Mouse (Mus musculus) lung, postnatal 0 days (tissue): ENCODE data around the gene Gpatch2l. TPM values are rescaled to one million over a fixed set of nuclear protein-coding genes. Genes with fewer than 3 reads are reported as not detected.

Source experiments
- ATAC-seq: fragments of 200-750 bp; cut with Nextera tagmentation; 2 replicates; pipeline ENCODE4 v1.8.0; 2017; ENCODE audit warnings: moderate library complexity
- DNase-seq: peaks from one replicate; pipeline ENCODE4 v3.0.0-alpha.2; 2016; ENCODE audit warnings: low spot score
- H3K27ac ChIP-seq: fragments of 300-500 bp; sonication (generic); 2 replicates; pipeline ENCODE4 v1.5.1; 2014; ENCODE audit warnings: antibody characterized with exemption, mild to moderate bottlenecking, low read length, mixed read lengths
- H3K27me3 ChIP-seq: fragments of 300-500 bp; sonication (generic); replicated peaks from 2 replicates; pipeline ENCODE4 v1.6.1; 2014; ENCODE audit warnings: low read length, mixed read lengths; ENCODE audit not compliant: insufficient read depth
- H3K36me3 ChIP-seq: fragments of 300-500 bp; sonication (generic); 2 replicates; pipeline ENCODE4 v1.6.1; 2014; ENCODE audit warnings: low read length, mixed read lengths; ENCODE audit not compliant: insufficient read depth
- H3K4me1 ChIP-seq: fragments of 300-500 bp; sonication (generic); 2 replicates; pipeline ENCODE4 v1.6.1; 2014; ENCODE audit warnings: antibody characterized with exemption, low read depth, low read length, mixed read lengths; ENCODE audit not compliant: insufficient read depth
- H3K4me2 ChIP-seq: fragments of 300-500 bp; sonication (generic); replicated peaks from 2 replicates; pipeline ENCODE4 v1.6.1; 2014; ENCODE audit warnings: low read depth, mild to moderate bottlenecking, low read length, moderate library complexity, mixed read lengths
- H3K4me3 ChIP-seq: fragments of 300-500 bp; sonication (generic); 2 replicates; pipeline ENCODE4 v1.5.1; 2014; ENCODE audit warnings: low read depth, low read length
- H3K9ac ChIP-seq: fragments of 300-500 bp; sonication (generic); replicated peaks from 2 replicates; pipeline ENCODE4 v1.6.1; 2014; ENCODE audit warnings: low read depth, mild to moderate bottlenecking
- H3K9me3 ChIP-seq: fragments of 300-500 bp; sonication (generic); 2 replicates; pipeline ENCODE4 v1.6.1; 2016; ENCODE audit warnings: low read length, mixed read lengths
- CTCF ChIP-seq: IDR thresholded peaks from 2 replicates; pipeline ENCODE4 v1.5.1; 2016; ENCODE audit warnings: antibody characterized with exemption, mild to moderate bottlenecking
- EP300 ChIP-seq: IDR thresholded peaks from 2 replicates; pipeline ENCODE4 v1.6.1; 2016; ENCODE audit warnings: antibody characterized with exemption, mild to moderate bottlenecking, control low read depth
- WGBS: fragments of 180-500 bp; shearing (Covaris S2); extraction: QIAGEN DNeasy Blood & Tissue Kit; methylation state at CpG from one replicate; pipeline ENCODE4 v1.1.7; 2014; 5-methylcytosine and 5-hydroxymethylcytosine counted together
- polyA plus RNA-seq: library from polyadenylated mRNA; unstranded; fragments of >200 nt; fragmentation: Nextera tagmentation; extraction: Ambion mirVana; gene quantifications from 2 replicates; pipeline ENCODE4 v1.2.1, GENCODE M21; 2015

Gpatch2l gene
- polyA plus RNA-seq, 1 experiment from 2014 or later: 10.0 TPM

DNA sequence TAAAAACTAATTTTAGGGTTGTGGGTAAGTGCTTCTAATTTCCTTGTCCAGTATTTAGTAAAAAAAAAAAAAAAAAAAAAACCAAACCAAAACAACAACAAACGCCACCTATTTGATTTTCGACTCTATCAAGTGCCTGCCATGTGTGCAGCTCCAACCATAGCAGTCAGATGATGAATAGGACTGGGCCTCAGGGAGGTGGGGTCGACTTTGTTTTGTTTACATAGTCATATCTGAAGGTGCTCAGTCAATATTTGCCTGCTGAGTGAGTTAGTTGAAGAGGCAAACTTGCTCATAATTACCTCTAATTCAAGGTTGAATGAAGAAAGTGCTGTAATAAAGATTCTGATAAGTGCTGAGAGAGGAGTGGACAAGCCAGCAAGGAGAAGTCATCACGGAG, 7.4 kb upstream of the Gpatch2l start:
- Histone ChIP-seq H3K4me1 (no peaks in the 10 kb centered on the region), H3K9me3 (no peaks in the 10 kb centered on the region), H3K27me3 (no peaks in the 10 kb centered on the region), H3K4me2 (no peak overlapping the region), H3K4me3 (no peak overlapping the region), H3K27ac (no peak overlapping the region), H3K36me3 (no peaks in the 10 kb centered on the region), H3K9ac (no peak overlapping the region)
- ATAC-seq: peak; percentile 59
- DNase-seq: peak; percentile 33
- TF ChIP-seq EP300: no peak
- no peak for TF ChIP-seq CTCF
- 34% methylated on average over 4 of the region's 4 CpGs for WGBS

DNA sequence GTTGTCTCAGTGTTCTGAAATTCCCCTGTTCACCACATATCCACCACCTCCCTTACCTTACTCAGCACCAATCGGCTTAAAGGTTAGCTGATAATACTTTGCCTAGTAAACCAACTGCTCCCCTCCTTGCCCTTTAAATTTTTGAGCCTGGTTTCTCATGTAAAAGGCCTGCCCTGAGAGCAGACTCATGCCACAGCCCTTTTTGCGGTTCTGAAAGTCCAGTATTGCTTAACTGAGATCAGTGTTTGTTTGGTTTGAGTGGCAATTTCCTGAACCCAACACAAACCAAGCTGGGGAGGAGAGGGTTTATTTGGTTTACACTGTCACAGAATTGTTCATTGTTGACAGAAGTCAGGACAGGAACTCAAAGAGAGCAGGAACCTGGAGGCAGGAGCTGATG, 2.9 kb upstream of the Gpatch2l start:
- Histone ChIP-seq H3K4me3 (no peak overlapping the region), H3K27ac (no peak overlapping the region), H3K27me3 (no peaks in the 10 kb centered on the region), H3K9ac (no peak overlapping the region), H3K4me2 (no peak overlapping the region), H3K4me1 (peaks cover 7% of the 10 kb centered on the region; the same call in 1 of the 2 replicates), H3K9me3 (no peaks in the 10 kb centered on the region), H3K36me3 (no peaks in the 10 kb centered on the region)
- DNase-seq (no peak), ATAC-seq (no peak)
- TF ChIP-seq EP300: no peak
- no peak for TF ChIP-seq CTCF
- WGBS: 64% methylated on average over 2 of the region's 2 CpGs

DNA sequence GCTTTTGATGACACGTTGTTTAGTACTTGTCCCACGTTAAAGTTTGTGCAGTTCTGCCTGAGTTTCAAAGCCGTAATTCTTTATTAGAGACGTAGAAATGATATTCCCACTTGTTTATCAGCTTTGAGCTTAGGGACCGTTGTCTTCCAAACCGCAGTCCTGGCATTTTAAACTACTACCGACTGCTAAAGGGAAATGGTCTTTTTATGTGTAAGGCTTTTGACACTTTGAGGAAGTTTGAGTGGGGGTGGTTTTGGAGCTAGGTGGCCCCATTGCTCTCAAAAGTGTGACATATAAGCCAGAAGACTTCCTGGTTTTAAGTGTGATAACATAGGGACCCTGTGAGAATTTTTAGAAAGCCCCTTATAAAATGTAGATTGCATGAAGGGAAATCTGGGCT, 905 bp downstream of the Gpatch2l start:
- H3K36me3 ChIP-seq: no peaks in the 10 kb centered on the region
- H3K9me3 ChIP-seq: no peaks in the 10 kb centered on the region
- TF ChIP-seq CTCF: no peak
- TF ChIP-seq EP300: no peak
- H3K9ac ChIP-seq: peak overlapping the region; percentile 87
- peaks cover 7% of the 10 kb centered on the region; the same call in 1 of the 2 replicates for H3K4me1 ChIP-seq
- H3K27ac ChIP-seq: peak overlapping the region; percentile 86; the same call in 1 of the 2 replicates
- WGBS: 3% methylated on average over 7 of the region's 7 CpGs
- peak overlapping the region; percentile 85 for H3K4me2 ChIP-seq
- H3K4me3 ChIP-seq: peak overlapping the region; percentile 78
- no peak for ATAC-seq
- peak; percentile 48 for DNase-seq
- H3K27me3 ChIP-seq: no peaks in the 10 kb centered on the region

DNA sequence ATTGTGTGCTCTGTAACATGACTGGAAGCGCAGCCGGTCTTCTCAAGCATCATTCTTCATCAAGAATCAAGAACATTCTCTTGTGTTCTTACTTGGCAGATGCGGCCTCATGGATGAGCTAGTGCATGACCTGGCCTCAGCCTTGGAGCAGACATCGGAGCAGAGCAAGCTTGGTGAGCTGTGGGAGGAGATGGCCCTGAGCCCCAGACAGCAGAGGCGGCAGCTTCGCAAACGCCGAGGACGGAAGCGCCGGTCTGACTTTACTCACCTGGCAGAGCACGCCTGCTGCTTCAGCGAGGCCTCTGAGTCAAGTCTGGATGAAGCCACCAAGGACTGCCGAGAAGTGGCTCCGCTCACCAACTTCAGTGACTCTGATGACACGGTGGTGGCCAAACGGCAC, 2.3 kb downstream of the Gpatch2l start:
- no peak for TF ChIP-seq CTCF
- no peak for TF ChIP-seq EP300
- H3K36me3 ChIP-seq: no peaks in the 10 kb centered on the region
- H3K27me3 ChIP-seq: no peaks in the 10 kb centered on the region
- no peak overlapping the region for H3K4me3 ChIP-seq
- WGBS: 92% methylated on average over 17 of the region's 17 CpGs
- H3K27ac ChIP-seq: no peak overlapping the region
- no peaks in the 10 kb centered on the region for H3K9me3 ChIP-seq
- H3K4me2 ChIP-seq: no peak overlapping the region
- ATAC-seq (no peak), DNase-seq (no peak)
- H3K9ac ChIP-seq: no peak overlapping the region
- H3K4me1 ChIP-seq: peaks cover 7% of the 10 kb centered on the region; the same call in 1 of the 2 replicates

DNA sequence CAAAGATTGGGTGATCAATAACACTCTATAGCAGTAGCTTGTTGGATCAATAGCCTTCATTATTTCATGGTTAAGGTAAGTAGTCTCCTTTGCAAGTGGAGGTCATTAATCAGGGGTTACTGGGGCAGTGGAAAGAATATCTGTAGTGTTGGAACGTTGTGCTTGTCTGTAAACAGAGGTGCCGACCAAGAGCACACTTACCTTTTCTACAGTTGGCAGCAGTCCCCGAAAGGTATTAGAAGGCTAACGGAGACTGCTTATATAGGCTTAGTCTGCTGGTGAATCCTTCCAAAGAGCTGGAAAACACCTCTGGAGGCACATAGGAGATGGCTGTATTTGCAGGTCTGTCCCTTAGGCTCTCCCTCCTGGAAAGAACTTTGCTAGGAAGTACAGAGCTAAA, 8.5 kb downstream of the Gpatch2l start:
- Histone ChIP-seq H3K9me3 (no peaks in the 10 kb centered on the region), H3K27me3 (no peaks in the 10 kb centered on the region), H3K4me2 (no peak overlapping the region), H3K4me3 (no peak overlapping the region), H3K36me3 (no peaks in the 10 kb centered on the region), H3K27ac (no peak overlapping the region), H3K9ac (no peak overlapping the region), H3K4me1 (no peaks in the 10 kb centered on the region)
- ATAC-seq: no peak
- 53% methylated on average over 4 of the region's 4 CpGs for WGBS
- no peak for TF ChIP-seq CTCF
- no peak for TF ChIP-seq EP300
- DNase-seq: no peak

DNA sequence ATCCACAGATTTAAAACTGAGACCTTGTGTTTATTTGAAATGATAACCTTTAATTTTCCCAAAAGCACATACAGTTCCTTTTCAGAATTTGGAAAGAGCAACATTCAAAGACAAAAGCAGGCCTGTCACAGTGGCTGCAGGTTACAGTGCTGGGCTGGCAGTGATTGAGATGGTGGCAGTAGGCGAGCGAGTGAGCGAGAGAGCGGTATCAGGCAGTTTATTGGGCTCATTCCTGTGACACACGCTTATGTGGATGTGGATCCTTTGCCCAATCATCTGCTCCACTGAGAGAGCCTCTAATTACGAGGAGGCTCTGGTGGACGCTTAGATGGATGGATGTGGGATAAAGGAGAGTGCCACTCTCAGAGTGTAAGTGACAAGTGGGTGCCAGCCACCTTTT, 13.3 kb downstream of the Gpatch2l start:
- Histone ChIP-seq H3K4me3 (no peak overlapping the region), H3K36me3 (0 out of 2 replicates have a peak, but pooled peaks cover 5% of the 10 kb centered on the region), H3K4me1 (no peaks in the 10 kb centered on the region), H3K27ac (no peak overlapping the region), H3K4me2 (no peak overlapping the region), H3K9me3 (no peaks in the 10 kb centered on the region), H3K9ac (no peak overlapping the region), H3K27me3 (no peaks in the 10 kb centered on the region)
- DNase-seq (no peak), ATAC-seq (no peak)
- no peak for TF ChIP-seq CTCF
- TF ChIP-seq EP300: no peak
- 83% methylated on average over 7 of the region's 7 CpGs for WGBS

DNA sequence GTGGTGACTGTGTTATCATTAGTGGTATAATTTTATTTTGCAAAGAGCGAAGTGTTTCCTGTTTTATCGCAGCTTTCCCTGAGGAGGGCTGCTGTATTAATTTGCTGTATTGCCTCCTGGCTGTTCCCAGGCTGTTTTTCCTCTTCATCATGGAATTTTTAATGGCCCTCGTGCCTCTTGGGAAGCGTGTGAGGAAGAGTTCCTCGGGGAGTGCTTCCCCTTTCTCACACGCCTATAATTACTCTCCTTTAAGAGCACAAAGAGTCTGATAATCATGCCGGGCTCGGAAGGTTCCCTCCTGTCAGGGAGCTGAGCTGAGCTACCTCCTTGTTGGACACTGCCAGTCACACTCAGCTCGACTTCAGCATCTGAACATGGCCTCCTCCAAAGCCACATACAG, 30.0 kb downstream of the Gpatch2l start:
- H3K36me3 ChIP-seq: peaks cover 27% of the 10 kb centered on the region; the same call in 1 of the 2 replicates
- WGBS: 80% methylated on average over 9 of the region's 9 CpGs

More for the DNA sequence above, 30.0 kb downstream of the Gpatch2l start:
- Histone ChIP-seq H3K27ac (no peak overlapping the region), H3K9ac (no peak overlapping the region), H3K9me3 (no peaks in the 10 kb centered on the region), H3K4me1 (no peaks in the 10 kb centered on the region), H3K27me3 (no peaks in the 10 kb centered on the region), H3K4me2 (no peak overlapping the region), H3K4me3 (no peak overlapping the region)
- TF ChIP-seq CTCF: no peak
- no peak for TF ChIP-seq EP300
- ATAC-seq (no peak), DNase-seq (no peak)
